Mouse (Mus musculus) monocyte, adult 5-6 weeks (primary cell): ENCODE measurements around the gene Lgals2. TPM values are rescaled to one million over a fixed set of nuclear protein-coding genes. Genes with fewer than 3 reads are reported as not detected.

Experiments used
- ATAC-seq: fragments of 153-309, 156-312 bp; replicated peaks from 2 replicates; pipeline ENCODE4 v1.8.0; 2017; ENCODE audit warnings: mild to moderate bottlenecking; ENCODE audit not compliant: low TSS enrichment, insufficient number of reproducible peaks, severe bottlenecking, poor library complexity, low FRiP score
- total RNA-seq: library from RNA; stranded (forward); fragments of 200-1000, 200-491, 200-594 nt; gene quantifications from 3 replicates; pipeline ENCODE4 v1.2.3, GENCODE M21; 2017

The Lgals2 gene
- total RNA-seq, 1 experiment from 2014 or later, result not detected

GRCm38 (mm10) chr15:78801971-78802741, 53.2 kb downstream of the Lgals2 start:
- ATAC-seq, result no peak

- no peak for ATAC-seq
These were observed 53.8 kb downstream of the Lgals2 start for GRCm38 (mm10) chr15:78801571-78801970.

Other genes with a start within 250 kb of the Lgals2 start
- not detected in 3 replicates for gene Elfn2, start 136.8 kb downstream of the Lgals2 start, total RNA-seq
- gene Mfng, start 82.1 kb downstream of the Lgals2 start, total RNA-seq, result 19.9 to 42.9 TPM (median 22.6 TPM) in 3 replicates
- 0.21 to 3.7 TPM (median 2.1 TPM) in 3 replicates for gene Card10, start 52.5 kb downstream of the Lgals2 start, total RNA-seq
- gene Cdc42ep1, start 12.9 kb downstream of the Lgals2 start, total RNA-seq, result 0.29 to 1.2 TPM (median 0.75 TPM) in 3 replicates
- gene Gga1, start 21.7 kb upstream of the Lgals2 start, total RNA-seq, result 18.3 to 37.9 TPM (median 20.8 TPM) in 3 replicates
- gene Gm49510, start 44.1 kb upstream of the Lgals2 start, total RNA-seq, result 1.7 to 3.9 TPM (median 1.9 TPM) in 3 replicates
- gene Sh3bp1, start 44.2 kb upstream of the Lgals2 start, total RNA-seq, result 18.5 to 41.3 TPM (median 19.2 TPM) in 3 replicates
- 1.1 to 3.5 TPM in 2 of 3 replicates, not detected in the other for gene Pdxp, start 58.4 kb upstream of the Lgals2 start, total RNA-seq
- gene Lgals1, start 71.2 kb upstream of the Lgals2 start, total RNA-seq, result 404 to 1,073 TPM (median 510 TPM) in 3 replicates
- 8.3 to 18.0 TPM (median 11.6 TPM) in 3 replicates for gene Nol12, start 79.4 kb upstream of the Lgals2 start, total RNA-seq
- 21.8 to 39.7 TPM (median 29.5 TPM) in 3 replicates for gene Triobp, start 92.2 kb upstream of the Lgals2 start, total RNA-seq
- gene H1f0, start 172.9 kb upstream of the Lgals2 start, total RNA-seq, result 27.7 to 41.5 TPM (median 37.9 TPM) in 3 replicates
- not detected in 3 replicates for gene Galr3, start 186.4 kb upstream of the Lgals2 start, total RNA-seq
- 8.1 to 17.1 TPM (median 13.3 TPM) in 3 replicates for gene Ankrd54, start 207.4 kb upstream of the Lgals2 start, total RNA-seq
- gene Eif3l, start 219.7 kb upstream of the Lgals2 start, total RNA-seq, result 102 to 117 TPM (median 113 TPM) in 3 replicates